Mouse (Mus musculus): ENCODE results near the gene Smarcc1. TPM values are rescaled to one million over a fixed set of nuclear protein-coding genes. Genes with fewer than 3 reads are reported as not detected.
"Not testable (repeated sequence)": the region's sequence is repeated elsewhere in the genome, so short reads cannot be mapped to it uniquely, and the experiment has no call there.

The Smarcc1 gene
- total RNA-seq (2021) = 10 to 100 TPM; 64.5 to 74.5 TPM

- intact Hi-C loops (cut with DNase I) = no loop called here
- peak; percentile 91 to 94 for DNase-seq (ENCODE audit: low spot score in 2 of 2)
These were observed at the start of gene Smarcc1 for GRCm38 (mm10) chr9:110116977-110117778. Gene Smarcc1, plus strand, starts transcription at chr9:110117708.

GRCm38 (mm10) chr9:110068745-110069144 is 48.8 kb upstream of the Smarcc1 start:
- intact Hi-C loops (cut with DNase I) = no loop called here

GRCm38 (mm10) chr9:110070358-110070757 is 47.1 kb upstream of the Smarcc1 start:
- intact Hi-C loops (cut with DNase I) = no loop called here
- DNase-seq (ENCODE audit: low spot score in 2 of 2) = no peak

More at GRCm38 (mm10) chr9:110068745-110069144, 48.8 kb upstream of the Smarcc1 start:
- DNase-seq (ENCODE audit: low spot score in 2 of 2) = no peak

GRCm38 (mm10) chr9:110071011-110071410 is 46.5 kb upstream of the Smarcc1 start:
- intact Hi-C loops (cut with DNase I) = loop anchor here (1.0 kb wide), 1 partner anchor 86 kb away; no protein-coding TSS in a partner anchor
- DNase-seq (ENCODE audit: low spot score in 2 of 2) = no peak

GRCm38 (mm10) chr9:110071843-110072242 is 45.7 kb upstream of the Smarcc1 start:
- intact Hi-C loops (cut with DNase I) = loop anchor here (1.0 to 2.0 kb wide), 2 partner anchors 87 to 177 kb away; no protein-coding TSS in a partner anchor
- DNase-seq (ENCODE audit: low spot score in 2 of 2) = peak; percentile 60 to 80

GRCm38 (mm10) chr9:110076468-110076867 is 41.0 kb upstream of the Smarcc1 start:
- DNase-seq (ENCODE audit: low spot score in 2 of 2); intact Hi-C loops (cut with DNase I): not testable (repeated sequence)

GRCm38 (mm10) chr9:110081066-110081465 is 36.4 kb upstream of the Smarcc1 start:
- intact Hi-C loops (cut with DNase I) = no loop called here
- no peak for DNase-seq (ENCODE audit: low spot score in 2 of 2)

- intact Hi-C loops (cut with DNase I) = no loop called here
- DNase-seq (ENCODE audit: low spot score in 2 of 2) = no peak
These were observed 33.1 kb upstream of the Smarcc1 start for GRCm38 (mm10) chr9:110084201-110084964.

- intact Hi-C loops (cut with DNase I) = no loop called here
- no peak for DNase-seq (ENCODE audit: low spot score in 2 of 2)
These were observed 31.8 kb upstream of the Smarcc1 start for GRCm38 (mm10) chr9:110085693-110086092.

GRCm38 (mm10) chr9:110093303-110093702 is 24.2 kb upstream of the Smarcc1 start:
- intact Hi-C loops (cut with DNase I) = no loop called here
- no peak for DNase-seq (ENCODE audit: low spot score in 2 of 2)

- intact Hi-C loops (cut with DNase I) = no loop called here
- DNase-seq (ENCODE audit: low spot score in 2 of 2) = no peak
These were observed 22.7 kb upstream of the Smarcc1 start for GRCm38 (mm10) chr9:110094761-110095160.

GRCm38 (mm10) chr9:110097791-110098190 is 19.7 kb upstream of the Smarcc1 start:
- no peak for DNase-seq (ENCODE audit: low spot score in 2 of 2)
- intact Hi-C loops (cut with DNase I) = no loop called here

- intact Hi-C loops (cut with DNase I) = loop anchor here (5.0 kb wide), 1 partner anchor 196 kb away; no protein-coding TSS in a partner anchor
- DNase-seq (ENCODE audit: low spot score in 2 of 2) = peak; percentile 92 to 94
These were observed 16.6 kb upstream of the Smarcc1 start for GRCm38 (mm10) chr9:110100627-110101600.

- intact Hi-C loops (cut with DNase I) = no loop called here
- DNase-seq (ENCODE audit: low spot score in 2 of 2) = no peak
These were observed 1.0 kb upstream of the Smarcc1 start for GRCm38 (mm10) chr9:110116353-110116976.

- intact Hi-C loops (cut with DNase I) = no loop called here
- DNase-seq (ENCODE audit: low spot score in 2 of 2) = no peak
These were observed 251 bp downstream of the Smarcc1 start, which contains the start of gene Dhx30 for GRCm38 (mm10) chr9:110117779-110118139. Gene Dhx30, minus strand, starts transcription at chr9:110117830.

- no peak for DNase-seq (ENCODE audit: low spot score in 2 of 2)
- intact Hi-C loops (cut with DNase I) = no loop called here
These were observed 741 bp downstream of the Smarcc1 start for GRCm38 (mm10) chr9:110118249-110118648.

- DNase-seq (ENCODE audit: low spot score in 2 of 2) = peak; percentile 8 to 23
- intact Hi-C loops (cut with DNase I) = no loop called here
These were observed 3.9 kb downstream of the Smarcc1 start for GRCm38 (mm10) chr9:110121424-110121823.

- intact Hi-C loops (cut with DNase I) = no loop called here
- DNase-seq (ENCODE audit: low spot score in 2 of 2) = no peak
These were observed 5.8 kb downstream of the Smarcc1 start for GRCm38 (mm10) chr9:110123322-110123721.

GRCm38 (mm10) chr9:110124008-110124540 is 6.6 kb downstream of the Smarcc1 start:
- DNase-seq (ENCODE audit: low spot score in 2 of 2); intact Hi-C loops (cut with DNase I): not testable (repeated sequence)
